Mouse (Mus musculus) layer of hippocampus, adult 18-20 months (tissue): ENCODE results near the gene AI661453. TPM values are rescaled to one million over a fixed set of nuclear protein-coding genes. Genes with fewer than 3 reads are reported as not detected.

Experiments used
- DNase-seq, 2 experiments: peaks; one replicate each; pipeline ENCODE4 v3.0.0; 2022; ENCODE audit warnings: low spot score in 2 of 2
- total RNA-seq, 2 experiments: library from RNA; stranded (reverse); gene quantifications; 2 replicates each; pipeline ENCODE4 v1.2.3; 2021

Gene AI661453
- total RNA-seq, 2 experiments from 2014 or later, result 0.52 to 0.58 TPM

DNA sequence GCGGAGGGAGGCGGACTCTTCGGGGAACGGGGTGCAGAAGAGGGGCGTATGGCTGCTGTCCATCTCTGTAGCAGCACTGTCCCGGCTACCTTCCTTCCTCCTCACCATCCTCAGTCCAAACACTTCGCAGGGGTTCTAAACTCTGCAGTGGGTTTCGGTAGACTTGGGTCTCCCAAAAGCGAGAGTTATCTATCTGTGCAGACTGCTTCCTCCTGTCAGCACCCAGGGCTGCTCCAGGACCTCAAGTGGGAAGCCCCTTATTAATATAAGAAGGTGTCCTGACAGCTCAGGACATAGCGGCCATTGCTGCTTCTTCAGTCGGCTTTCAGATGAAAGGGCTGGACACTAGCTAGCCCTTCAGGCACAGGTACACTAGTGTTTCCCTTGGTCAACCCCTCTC lies 28.6 kb downstream of the AI661453 start:
- no peak for DNase-seq

DNA sequence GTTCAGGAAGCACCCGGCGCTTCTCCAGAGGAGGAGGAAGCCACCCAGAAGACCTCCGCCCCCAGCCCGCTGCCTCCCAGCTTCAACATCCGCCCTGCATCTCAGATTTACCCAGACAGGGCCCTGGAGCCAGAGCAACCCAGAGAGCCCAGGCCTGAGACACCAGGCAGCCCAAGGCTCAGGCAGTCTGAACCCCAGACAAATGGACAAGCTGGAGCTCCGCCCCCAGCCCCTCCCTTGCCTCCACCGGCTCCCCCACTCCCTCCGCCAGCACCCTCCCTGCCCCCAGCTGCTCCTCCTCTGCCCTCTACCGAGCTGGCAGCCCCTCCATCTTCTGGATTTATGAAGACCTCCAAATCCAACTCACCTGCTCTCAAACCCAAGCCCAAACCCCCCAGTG lies 29.9 kb downstream of the AI661453 start:
- no peak for DNase-seq

DNA sequence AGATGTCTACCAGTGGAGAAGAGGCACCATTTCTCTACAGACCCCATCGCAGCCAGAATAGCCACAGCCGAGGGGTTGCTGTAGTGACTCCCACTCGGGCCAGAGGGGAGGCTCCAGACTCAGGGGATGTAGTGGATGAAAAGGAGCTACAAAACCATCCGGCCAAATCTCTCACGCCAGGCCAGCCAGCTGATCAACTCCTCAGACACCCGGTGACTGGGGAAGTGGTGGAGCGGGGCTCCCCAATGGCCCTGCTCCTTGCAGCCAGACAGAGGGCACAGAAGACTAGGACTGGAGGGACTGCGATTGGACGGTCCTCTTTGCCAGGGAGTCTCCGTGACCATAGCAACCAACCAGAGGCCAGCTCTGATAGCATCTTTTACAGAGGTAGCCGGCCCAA lies 31.2 kb downstream of the AI661453 start:
- no peak for DNase-seq

DNA sequence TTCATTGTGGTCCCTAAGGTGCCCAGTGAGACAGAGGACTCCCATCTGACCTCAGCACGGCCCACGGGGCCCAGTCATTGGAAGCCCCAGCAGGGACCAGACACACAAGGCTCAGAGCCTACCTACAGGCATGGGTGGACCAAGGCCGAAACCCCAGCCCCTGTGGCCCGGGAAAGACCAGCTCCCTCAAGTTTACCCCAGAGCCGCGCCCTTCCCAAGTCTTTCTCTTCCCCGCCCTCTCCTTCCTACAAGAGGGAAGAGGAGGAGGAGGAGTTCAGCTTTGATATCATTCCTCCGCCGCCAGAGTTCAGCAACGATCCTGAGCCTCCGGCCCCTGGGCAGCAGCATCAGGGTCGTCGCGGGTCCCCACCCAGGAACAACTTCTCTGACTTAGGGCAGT lies 31.6 kb downstream of the AI661453 start:
- no peak for DNase-seq

GRCm38 (mm10) chr17:47468466-47468865 lies 32.1 kb downstream of the AI661453 start:
- no peak for DNase-seq

- no peak for DNase-seq
Measured at GRCm38 (mm10) chr17:47469642-47470041, 33.2 kb downstream of the AI661453 start.

DNA sequence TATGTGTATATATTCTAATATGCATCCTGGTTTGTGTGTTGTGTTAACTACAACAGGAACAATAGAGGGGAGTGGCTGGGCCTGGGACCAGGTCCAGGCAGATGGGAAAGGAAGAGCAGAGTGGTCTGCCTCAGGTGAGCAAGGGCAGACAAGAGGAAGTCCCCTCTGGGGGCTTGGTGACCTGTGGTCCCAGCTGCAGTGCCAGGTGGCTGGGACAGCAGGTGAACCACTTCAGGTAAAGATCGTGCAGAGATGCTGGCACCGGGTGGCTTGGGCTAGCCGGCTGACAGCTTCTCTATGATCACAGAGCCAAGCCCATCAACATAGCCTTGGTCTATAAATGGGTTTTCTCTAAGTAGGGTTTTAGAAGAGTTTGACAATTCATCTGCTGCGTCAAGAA lies 33.7 kb downstream of the AI661453 start:
- no peak for DNase-seq

- peak; percentile 19 to 53 for DNase-seq
Measured at GRCm38 (mm10) chr17:47470686-47471085, 34.3 kb downstream of the AI661453 start.

DNA sequence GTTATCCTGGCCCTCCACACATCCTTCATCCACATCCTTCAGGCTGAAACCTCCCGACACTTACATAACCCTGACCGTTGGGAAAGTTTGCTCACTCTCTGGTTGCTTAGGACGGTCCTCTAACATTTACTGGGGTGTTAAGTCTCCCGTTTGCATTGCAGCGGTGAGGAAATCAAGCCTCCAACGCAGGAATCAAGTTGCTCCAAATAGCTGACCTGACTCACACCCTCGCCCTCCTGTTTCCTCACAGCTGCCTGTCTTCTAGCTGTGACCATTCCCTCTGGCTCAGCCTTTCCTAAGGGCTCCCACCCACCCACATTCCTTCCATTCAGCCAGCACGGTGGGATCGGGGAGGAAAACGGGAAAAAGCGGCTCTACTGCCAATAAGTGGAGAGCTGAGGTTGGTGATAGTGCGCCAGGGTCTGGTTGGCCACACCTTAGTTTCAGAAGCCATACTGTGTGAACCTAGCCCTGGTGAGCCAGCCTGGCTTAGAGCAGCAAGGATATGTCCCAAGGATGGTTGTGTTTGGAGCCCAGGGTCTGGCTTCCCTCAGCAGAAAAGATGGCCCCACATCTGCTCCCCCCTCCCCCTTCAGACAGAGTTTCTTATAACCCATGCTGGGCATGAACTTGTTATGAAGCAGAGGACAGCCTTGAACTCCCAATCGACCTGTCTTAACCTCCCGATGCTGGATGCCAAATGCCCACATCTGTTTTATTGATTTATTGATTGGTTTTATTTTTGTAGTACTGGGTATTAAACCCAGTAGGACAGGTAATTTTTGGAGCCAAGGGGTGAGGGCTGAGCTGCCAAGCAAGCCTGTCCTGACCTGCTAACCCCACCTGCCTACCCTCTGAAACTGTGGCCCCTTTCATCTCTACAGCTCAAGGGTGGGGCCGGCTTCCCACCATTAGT lies 36.3 kb downstream of the AI661453 start:
- DNase-seq, result no peak

DNA sequence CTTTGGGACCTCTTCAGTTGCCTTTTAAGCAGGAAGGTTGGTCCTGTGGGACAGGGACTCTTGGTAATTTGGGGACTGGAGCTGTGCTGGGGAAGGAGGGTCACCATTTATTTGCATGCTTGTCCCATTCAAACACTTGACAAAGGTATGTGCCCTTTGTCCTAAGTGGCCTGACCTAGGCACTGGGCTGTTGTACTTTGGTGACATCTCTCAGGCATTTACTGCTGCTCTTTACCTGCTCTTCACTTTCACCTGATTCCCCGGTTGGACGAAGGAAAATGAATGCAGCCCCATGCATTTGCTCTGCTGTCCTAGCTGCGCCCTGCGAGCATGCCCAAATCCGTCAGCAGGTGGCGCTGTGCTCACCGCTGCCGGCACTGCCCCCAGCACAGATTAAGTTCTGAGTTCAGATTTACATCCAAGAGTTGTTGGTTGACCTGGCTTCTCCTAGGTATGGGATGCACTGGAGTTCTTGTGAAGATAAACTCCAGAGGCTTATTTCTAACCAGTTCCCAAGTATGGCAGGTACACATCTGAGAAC lies 37.1 kb downstream of the AI661453 start:
- peak in 1 of 2 experiments; percentile 56 for DNase-seq

- no peak for DNase-seq
Measured at GRCm38 (mm10) chr17:47474250-47474649, 37.8 kb downstream of the AI661453 start.

- no peak for DNase-seq
Measured at GRCm38 (mm10) chr17:47475181-47475580, 38.8 kb downstream of the AI661453 start.

DNA sequence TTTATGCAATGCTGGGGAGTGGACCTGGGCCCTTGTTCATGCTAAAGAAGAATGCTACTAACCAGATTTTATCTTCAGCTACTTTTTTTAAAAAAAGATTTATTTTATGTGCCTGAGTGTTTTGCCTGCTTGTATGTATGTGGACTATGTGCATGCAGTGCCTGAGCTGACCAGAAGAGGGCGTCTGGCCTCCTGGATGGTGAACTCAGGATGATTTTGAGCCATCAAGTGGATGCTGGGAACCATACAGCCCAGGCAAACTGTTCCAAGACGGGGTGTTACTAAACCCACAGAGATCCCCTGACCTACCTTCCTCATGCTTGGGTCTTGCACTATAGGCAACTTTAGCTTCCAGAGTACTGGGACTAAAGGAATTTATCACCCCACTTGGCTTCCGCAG lies 39.3 kb downstream of the AI661453 start:
- no peak for DNase-seq

- no peak for DNase-seq
Measured at GRCm38 (mm10) chr17:47479887-47480286, 43.5 kb downstream of the AI661453 start.

DNA sequence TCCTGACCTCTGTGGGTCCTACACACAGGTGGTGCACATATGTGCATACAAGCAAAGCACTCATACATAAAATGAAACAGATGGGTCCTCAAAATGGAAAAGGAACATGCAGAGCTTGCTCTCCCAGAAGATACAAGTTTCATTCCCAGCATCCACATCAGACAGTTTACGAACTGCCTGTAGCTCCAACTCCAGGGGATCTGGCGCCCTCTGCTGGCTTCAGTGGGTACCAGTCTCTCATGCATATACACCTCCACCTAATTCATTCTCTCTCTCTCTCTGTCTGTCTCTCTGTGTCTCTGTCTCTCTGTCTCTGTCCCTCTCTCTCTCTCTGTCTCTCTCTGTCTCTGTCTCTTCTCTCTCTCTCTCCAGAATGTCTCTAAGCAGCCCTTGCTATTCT lies 46.0 kb downstream of the AI661453 start:
- peak in 1 of 2 experiments; percentile 57 for DNase-seq

- no peak for DNase-seq
Measured at GRCm38 (mm10) chr17:47484241-47484921, 48.0 kb downstream of the AI661453 start.

- no peak for DNase-seq
Measured at GRCm38 (mm10) chr17:47484993-47485392, 48.6 kb downstream of the AI661453 start.

DNA sequence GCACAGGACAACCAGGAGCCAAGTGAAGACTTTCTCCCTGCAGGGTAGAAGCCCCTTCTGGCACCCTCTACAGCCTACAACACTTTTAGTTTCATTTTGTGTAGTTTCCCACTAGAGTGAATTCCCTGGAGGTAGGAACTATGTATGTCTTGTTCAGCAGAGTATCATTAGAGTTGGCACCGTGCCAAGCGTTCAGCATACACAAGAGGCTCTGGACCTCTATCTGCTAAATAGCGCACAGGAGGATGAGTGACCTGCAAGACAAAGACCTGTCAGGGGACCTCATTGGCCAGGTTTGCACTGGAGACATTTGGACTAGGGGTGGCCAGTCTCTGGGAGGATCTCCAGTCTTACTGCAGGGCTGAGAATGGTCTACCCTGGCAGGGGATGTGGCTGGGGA lies 49.4 kb downstream of the AI661453 start:
- no peak for DNase-seq

DNA sequence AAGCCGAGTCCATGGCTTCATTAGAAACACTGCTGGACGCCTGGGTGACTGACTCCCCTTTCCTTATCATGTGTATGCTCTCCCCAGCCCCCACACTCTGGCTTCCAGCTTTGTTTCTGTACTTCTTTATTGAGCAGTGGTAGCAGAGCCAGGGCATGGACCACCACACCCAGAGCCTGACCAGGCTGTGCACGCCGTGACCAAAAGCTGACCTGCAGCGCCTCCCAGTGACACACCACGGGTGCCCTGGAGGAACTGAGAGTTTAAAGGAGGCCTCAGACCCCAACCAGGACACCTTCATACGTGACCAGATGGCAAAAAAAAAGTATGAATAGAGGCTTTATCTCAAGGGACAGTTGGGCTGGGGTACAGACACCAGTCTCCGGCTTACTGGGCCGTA lies 54.4 kb downstream of the AI661453 start:
- DNase-seq, result no peak

DNA sequence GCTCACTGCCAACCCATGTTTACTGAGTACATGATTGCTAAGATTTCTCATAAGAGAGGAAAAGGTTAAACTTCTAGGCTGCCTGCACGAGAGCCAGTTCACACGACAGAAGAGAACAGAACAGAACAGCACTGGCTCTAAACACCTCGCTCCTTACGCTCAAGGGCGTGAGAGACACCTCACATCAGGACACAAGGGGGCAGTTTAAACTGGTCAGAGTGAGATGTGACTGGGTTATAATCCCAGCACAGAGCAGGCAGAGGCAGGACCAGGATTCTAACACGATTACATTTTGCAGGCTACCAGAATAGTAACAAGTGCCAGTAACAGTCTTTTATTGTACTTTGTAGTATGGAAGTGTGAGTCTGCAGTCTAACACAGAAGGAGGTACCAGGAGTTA lies 56.3 kb downstream of the AI661453 start:
- no peak for DNase-seq

GRCm38 (mm10) chr17:47493653-47494052 lies 57.2 kb downstream of the AI661453 start:
- no peak for DNase-seq

DNA sequence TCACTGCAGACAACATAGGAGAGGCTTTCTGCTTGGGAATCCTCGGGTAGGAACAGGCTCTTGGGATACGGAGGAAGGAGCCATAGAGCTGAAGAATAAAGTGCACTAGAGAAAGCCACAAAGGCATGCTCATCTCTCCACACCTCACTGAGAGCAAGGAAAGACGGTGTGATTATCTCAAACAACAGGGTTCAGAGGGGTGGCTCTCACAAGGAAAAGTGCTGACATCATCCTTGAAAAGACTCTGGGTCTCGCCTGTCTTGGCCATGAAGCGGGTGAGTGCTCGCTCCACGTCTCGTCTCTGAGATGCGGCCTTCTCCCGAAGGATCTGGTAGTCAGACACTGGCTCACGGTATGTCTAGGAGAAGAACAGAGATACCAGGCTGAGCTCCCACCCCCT lies 57.7 kb downstream of the AI661453 start:
- DNase-seq, result no peak
